Mouse (Mus musculus): ENCODE data around the gene Chrm3. TPM values are rescaled to one million over a fixed set of nuclear protein-coding genes. Genes with fewer than 3 reads are reported as not detected.
"Not testable (repeated sequence)": the region's sequence is repeated elsewhere in the genome, so short reads cannot be mapped to it uniquely, and the experiment has no call there.

The Chrm3 gene
- polyA plus RNA-seq, 1 experiment from 2014 or later: 1.3 TPM

DNA sequence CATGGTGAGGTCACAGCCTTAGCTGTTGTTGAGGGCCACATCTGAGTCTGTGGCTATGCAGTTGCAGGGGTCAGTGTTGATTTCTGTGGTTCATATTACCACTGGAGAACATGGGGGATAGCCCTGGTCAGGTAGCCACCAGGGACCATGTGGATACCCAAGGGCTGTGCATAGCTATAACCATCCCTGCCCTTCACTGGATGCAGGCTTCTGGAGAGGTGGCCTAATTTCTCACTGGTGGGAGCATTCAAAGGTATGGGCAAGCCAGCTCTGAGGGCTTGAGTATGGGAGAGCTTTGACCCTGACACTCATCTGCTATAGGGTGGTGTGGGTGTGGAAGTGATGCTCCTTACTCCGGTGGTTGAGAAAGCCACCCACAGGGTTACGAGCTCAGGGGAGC, 494.5 kb downstream of the Chrm3 start:
- no peaks in the 10 kb centered on the region for H3K27me3 ChIP-seq
- no peak for ATAC-seq (ENCODE audit: low FRiP score)
- H3K4me1 ChIP-seq: no peaks in the 10 kb centered on the region
- H3K9ac ChIP-seq: no peak overlapping the region
- H3K9me3 ChIP-seq (replicated peaks): no peaks in the 10 kb centered on the region
- H3K27ac ChIP-seq: no peak overlapping the region
- WGBS: 91% methylated on average over 2 of the region's 2 CpGs
- H3K4me3 ChIP-seq: no peak overlapping the region
- H3K4me2 ChIP-seq (replicated peaks): no peak overlapping the region
- H3K36me3 ChIP-seq: no peaks in the 10 kb centered on the region

GRCm38 (mm10) chr13:9847515-9847914, 513.1 kb downstream of the Chrm3 start:
- no peaks in the 10 kb centered on the region for H3K9me3 ChIP-seq (replicated peaks)
- no peaks in the 10 kb centered on the region for H3K4me1 ChIP-seq
- no peak overlapping the region for H3K4me2 ChIP-seq (replicated peaks)
- H3K27me3 ChIP-seq: no peaks in the 10 kb centered on the region
- 80% methylated on average over 3 of the region's 3 CpGs for WGBS
- H3K4me3 ChIP-seq: no peak overlapping the region
- no peaks in the 10 kb centered on the region for H3K36me3 ChIP-seq
- no peak for ATAC-seq (ENCODE audit: low FRiP score)
- H3K27ac ChIP-seq: no peak overlapping the region
- H3K9ac ChIP-seq: no peak overlapping the region

DNA sequence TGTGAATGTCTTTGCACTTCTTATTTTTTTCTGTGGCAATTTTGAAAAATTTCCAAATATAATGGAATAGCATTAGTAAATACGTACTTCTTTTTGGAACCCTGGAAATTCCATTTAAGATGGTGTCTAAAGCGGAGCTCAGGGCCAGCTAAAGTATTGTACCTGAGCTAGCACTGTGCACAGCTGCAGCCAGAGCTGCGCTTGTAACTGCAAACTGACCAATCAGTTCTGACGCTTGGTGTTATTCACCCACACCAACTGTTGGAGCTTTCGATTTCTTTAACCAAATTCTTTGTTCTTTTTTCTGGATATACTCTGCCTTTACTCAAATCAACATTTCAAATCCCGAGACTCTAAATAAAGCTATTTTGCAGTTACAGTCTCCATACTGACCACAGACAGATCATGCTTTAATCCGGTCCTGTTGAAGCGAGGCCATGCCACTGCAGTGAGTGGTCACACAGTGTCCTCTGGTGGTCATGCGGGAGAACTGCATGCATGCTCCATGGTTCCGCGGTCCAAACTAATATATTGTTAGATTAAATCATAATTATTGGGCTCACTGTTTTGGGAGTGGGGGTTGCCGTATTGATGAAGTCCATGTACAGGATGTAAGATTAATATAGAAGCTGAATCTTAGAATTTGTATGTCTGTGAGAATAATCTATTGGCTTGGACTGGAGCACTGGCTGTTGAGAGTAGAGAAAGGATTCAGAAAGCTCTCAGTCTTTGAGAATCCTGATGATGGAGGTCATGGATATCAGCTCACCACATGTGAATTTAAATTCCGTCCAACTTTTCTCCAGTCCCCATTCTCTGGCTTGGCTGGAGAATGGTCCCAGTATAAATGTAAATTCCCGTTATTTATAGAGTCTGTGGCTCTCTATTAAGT, 513.9 kb downstream of the Chrm3 start:
- H3K4me2 ChIP-seq (replicated peaks): 0 out of 2 replicates have a peak overlapping the region, but pooled peaks have one; percentile 18
- 36% methylated on average over 14 of the region's 14 CpGs for WGBS
- no peaks in the 10 kb centered on the region for H3K4me1 ChIP-seq
- H3K4me3 ChIP-seq: no peak overlapping the region
- H3K9ac ChIP-seq: no peak overlapping the region
- no peaks in the 10 kb centered on the region for H3K27me3 ChIP-seq
- no peaks in the 10 kb centered on the region for H3K9me3 ChIP-seq (replicated peaks)
- H3K36me3 ChIP-seq: no peaks in the 10 kb centered on the region
- H3K27ac ChIP-seq: no peak overlapping the region
- peak; percentile 89 for ATAC-seq (ENCODE audit: low FRiP score)

GRCm38 (mm10) chr13:9834146-9834679, 526.4 kb downstream of the Chrm3 start:
- not testable (repeated sequence) for H3K36me3 ChIP-seq; H3K4me3 ChIP-seq; H3K9ac ChIP-seq; H3K9me3 ChIP-seq (replicated peaks); H3K27me3 ChIP-seq; H3K4me2 ChIP-seq (replicated peaks); H3K27ac ChIP-seq; H3K4me1 ChIP-seq
- peak; percentile 69 for ATAC-seq (ENCODE audit: low FRiP score)
- 74% methylated on average over 33 of the region's 33 CpGs for WGBS

- Histone ChIP-seq H3K36me3 (no peaks in the 10 kb centered on the region), H3K4me2 (replicated peaks) (no peak overlapping the region), H3K9me3 (replicated peaks) (no peaks in the 10 kb centered on the region), H3K4me3 (no peak overlapping the region), H3K27me3 (no peaks in the 10 kb centered on the region), H3K4me1 (no peaks in the 10 kb centered on the region), H3K27ac (no peak overlapping the region), H3K9ac (no peak overlapping the region)
- no peak for ATAC-seq (ENCODE audit: low FRiP score)
- 68% methylated on average over 5 of the region's 5 CpGs for WGBS
Observed at GRCm38 (mm10) chr13:9826227-9826626, 534.4 kb downstream of the Chrm3 start.

Small RNA genes within 50 kb of the gene (microRNA-seq; reads per million reads assigned to microRNA genes)
- 1.6 reads per million for gene Gm24187

Data from hindbrain, embryonic 12.5 days (tissue).